Mouse (Mus musculus) urinary bladder, postnatal 4 days (tissue): ENCODE data around the gene Gsta1.
"Not testable (repeated sequence)": the region's sequence is repeated elsewhere in the genome, so short reads cannot be mapped to it uniquely, and the experiment has no call there.

ENCODE experiments used
- DNase-seq, 2 experiments: peaks; one replicate each; pipeline ENCODE4 v3.0.0; 2021 to 2022; ENCODE audit warnings: low spot score in 2 of 2

Gsta1 gene

GRCm38 (mm10) chr9:78230461-78230860 lies at the start of gene Gsta1:
Gene Gsta1, plus strand, starts transcription at chr9:78230656.
- DNase-seq, result not testable (repeated sequence)

- DNase-seq, result not testable (repeated sequence)
These were observed 48.0 kb upstream of the Gsta1 start, which contains the start of gene Gsta4 for GRCm38 (mm10) chr9:78182474-78182873. Gene Gsta4, plus strand, starts transcription at chr9:78182774.

GRCm38 (mm10) chr9:78185686-78186085 lies 44.8 kb upstream of the Gsta1 start:
- DNase-seq, result no peak

DNA sequence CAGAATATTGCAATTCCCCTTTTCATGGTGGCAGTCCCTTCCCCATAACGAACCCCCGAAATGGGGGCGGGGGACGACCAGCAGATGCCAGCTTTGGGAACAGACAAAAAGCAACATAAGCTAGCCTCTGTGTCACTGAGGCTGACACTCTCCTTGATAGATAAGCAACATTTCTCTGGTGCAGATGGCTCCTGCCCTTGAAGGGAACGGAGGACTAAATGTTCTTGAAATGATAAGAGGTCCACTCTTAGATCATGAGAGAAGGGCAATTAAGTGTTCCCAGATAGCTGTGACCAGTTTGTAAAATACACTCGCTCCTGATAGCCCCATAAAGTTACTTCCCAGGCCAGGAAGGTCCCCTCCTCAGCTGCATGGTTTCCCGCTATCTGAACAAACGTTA lies 41.5 kb upstream of the Gsta1 start:
- DNase-seq, result no peak

DNA sequence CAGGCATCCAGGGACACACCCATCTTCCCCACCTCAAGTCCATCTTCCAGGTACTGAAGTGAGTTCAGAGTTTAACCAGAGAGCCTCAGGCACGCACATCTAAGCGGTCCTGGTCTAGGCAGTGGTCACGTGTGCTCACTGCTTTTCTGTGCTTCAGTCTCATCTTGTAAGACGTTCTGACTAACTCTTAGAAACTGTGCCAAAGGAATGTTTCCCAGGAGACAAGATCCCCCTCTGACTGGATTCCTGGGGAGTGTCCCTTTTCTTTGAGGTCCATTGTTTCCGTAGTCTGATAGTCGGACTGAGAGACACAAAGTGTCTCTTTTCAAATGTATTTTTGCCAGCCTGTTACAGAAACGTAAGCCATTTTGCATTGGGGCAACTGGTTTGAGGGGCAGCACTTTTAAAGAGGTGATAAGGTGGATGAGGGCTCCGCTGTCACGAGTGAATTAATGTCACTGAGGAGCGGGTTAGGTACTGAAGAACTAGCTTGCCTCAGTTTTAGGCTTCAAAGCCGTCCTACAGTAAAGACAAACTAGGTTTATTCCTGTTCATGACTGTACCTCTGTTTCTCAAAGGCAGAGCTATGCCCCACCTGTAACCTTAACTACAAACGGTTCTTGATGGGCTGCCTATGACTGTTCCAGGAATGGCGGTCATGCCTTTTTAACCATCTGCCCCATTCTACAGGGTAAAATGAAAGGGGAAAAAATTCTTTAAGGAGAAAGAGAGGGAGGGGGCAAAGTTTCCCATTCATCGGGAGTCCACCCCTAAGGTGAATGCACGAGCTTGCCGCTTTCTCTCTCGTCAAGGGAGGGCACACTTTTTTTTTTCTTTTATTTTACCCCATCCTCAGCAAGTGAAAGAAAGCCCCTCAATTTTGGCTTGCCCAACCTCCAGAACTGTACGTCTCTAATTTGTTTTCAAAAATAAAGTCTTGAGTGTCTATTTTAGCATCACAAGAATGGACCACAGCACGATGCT lies 39.5 kb upstream of the Gsta1 start:
- DNase-seq, result no peak

GRCm38 (mm10) chr9:78191736-78192135 lies 38.7 kb upstream of the Gsta1 start:
- DNase-seq, result peak; percentile 58 to 71

DNA sequence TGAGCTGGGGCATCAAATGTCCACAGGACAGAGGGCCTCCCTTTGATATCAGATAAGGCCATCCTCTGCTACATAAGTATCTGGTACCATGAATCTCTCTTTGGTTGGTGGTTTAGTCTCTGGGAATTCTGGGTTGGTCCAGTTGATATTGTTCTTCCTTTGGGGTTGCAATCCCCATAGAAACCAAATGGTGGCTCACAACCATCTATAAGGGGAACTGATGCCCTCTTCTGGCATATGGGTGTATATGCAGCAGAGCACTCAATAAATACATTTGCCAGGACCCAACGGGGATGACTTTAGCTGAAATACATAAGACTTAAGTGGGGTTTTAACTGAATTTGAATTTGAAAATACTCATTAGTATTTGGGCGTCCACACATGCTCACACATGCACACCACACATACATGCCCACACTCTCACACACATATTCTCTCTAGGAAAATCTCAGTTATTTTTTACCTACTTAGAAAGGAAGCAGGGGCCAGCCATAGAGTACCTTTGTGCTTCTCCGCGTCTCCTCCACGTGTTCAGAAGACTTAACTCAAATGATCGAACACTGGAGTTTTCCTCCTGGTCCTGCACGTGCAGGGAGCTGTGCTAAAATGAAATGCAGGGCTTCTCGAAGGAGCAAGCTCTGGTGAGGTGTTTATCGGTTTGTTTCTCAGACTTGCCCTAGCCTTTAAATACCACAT lies 36.4 kb upstream of the Gsta1 start:
- no peak for DNase-seq

- no peak for DNase-seq
These were observed 35.4 kb upstream of the Gsta1 start for GRCm38 (mm10) chr9:78195034-78195433.

DNA sequence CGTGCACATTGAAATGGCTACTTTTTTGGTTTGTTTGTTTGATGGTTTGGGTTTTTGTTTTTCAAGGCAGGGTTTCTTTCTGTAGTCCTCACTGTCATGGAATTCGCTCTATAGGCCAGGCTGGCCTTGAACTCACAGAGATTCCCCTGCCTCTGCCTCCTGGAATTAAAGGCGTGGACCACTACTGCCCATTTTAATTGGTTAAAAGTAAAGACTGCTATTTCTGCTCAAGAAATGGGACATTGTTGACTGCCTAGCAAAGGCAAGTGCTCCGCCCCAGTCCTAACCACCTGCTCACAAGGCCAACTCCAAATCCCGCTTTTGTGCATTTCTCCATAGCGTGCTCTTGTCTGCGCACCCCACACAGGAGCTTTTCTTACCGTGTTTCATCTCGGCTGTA lies 32.7 kb upstream of the Gsta1 start:
- no peak for DNase-seq

- no peak for DNase-seq
These were observed 26.3 kb upstream of the Gsta1 start for GRCm38 (mm10) chr9:78204194-78204593.

GRCm38 (mm10) chr9:78208956-78209355 lies 21.5 kb upstream of the Gsta1 start:
- no peak for DNase-seq

- no peak for DNase-seq
These were observed 20.4 kb upstream of the Gsta1 start for GRCm38 (mm10) chr9:78210079-78210478.

- DNase-seq, result no peak
These were observed 19.6 kb upstream of the Gsta1 start for GRCm38 (mm10) chr9:78210821-78211220.

DNA sequence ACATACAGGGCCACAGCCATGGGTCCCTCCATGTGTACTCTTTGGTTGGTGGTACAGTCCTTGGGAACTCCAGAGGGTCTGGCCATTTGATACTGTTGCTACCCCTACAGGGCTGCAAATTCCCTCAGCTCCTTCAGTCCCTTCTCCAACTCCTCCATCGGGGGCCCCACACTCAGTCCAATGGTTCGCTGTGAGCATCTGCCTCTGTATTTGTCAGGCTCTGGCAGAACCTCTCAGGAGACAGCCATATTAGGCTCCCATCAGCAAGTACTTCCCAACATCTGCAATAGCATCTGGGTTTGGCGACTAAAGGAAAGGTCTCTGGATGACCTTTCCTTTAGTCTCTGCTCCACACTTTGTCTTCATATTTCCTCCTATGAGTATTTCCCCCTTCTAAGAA lies 18.9 kb upstream of the Gsta1 start:
- DNase-seq, result no peak

- peak in 1 of 2 experiments; percentile 48 for DNase-seq
These were observed 18.0 kb upstream of the Gsta1 start for GRCm38 (mm10) chr9:78212341-78213049.

DNA sequence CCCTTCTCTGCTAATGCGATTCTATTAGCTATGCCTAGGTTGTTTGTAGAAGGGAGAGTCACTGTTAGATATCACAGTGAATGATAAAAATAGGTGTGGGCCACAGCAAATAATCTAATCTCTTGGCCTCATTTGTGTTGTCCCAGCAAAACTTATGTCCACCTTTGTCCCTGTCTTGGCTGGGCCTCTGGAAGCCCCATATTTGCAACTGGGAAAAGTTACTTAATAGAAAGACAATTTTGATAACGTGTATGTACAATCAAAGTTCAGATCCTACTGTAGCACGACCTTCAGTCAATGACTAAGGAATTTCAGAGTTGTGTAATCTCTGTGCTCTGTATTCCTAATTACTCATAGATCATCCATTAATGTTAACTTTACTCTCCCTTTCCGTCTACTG lies 13.4 kb upstream of the Gsta1 start:
- DNase-seq, result no peak

- no peak for DNase-seq
These were observed 7.8 kb upstream of the Gsta1 start for GRCm38 (mm10) chr9:78222616-78223015.

- DNase-seq, result no peak
These were observed 7.1 kb upstream of the Gsta1 start for GRCm38 (mm10) chr9:78223221-78223902.

- DNase-seq, result no peak
These were observed 6.0 kb upstream of the Gsta1 start for GRCm38 (mm10) chr9:78224418-78224817.

DNA sequence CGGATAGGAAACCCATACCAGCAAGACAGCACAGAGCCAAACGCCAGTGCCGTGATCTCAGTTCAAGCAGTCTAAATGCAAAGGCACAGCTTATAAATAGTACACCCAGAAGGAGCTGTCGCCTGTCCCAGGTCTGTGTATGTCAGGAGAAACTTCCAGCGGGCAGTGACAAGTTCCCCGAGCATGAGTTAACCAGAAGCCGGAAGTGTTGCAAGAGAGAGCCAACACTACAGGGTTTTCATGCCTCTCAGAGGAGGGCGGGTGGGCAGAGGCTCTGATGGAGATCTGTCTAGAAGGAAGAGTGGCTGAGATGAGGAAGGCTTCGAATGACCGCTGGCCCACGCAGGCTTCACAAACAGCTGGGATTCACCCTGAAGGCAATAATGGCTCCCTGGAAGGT lies 5.2 kb upstream of the Gsta1 start:
- no peak for DNase-seq

GRCm38 (mm10) chr9:78228122-78228521 lies 2.3 kb upstream of the Gsta1 start:
- no peak for DNase-seq

DNA sequence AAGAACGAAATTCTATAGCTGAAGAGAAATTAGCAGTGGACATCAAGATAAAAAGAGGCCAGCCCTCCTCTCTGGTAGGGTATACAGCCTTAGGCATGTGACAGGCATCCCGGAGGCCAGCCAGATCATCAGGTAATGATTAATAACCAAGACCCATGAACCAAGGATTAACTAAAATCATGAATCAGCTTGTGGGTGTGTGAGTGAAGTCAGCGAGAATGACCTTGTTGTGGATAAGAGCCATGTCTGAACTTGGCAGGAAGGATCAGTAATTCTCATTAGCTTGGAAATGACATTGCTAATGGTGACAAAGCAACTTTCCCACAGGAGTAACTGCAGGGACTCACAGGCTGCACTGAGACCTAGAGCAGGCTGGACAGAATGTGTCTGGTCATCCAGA lies 798 bp upstream of the Gsta1 start:
- not testable (repeated sequence) for DNase-seq
